Mouse (Mus musculus): ENCODE data around the gene Tmem206. TPM values are rescaled to one million over a fixed set of nuclear protein-coding genes. Genes with fewer than 3 reads are reported as not detected.
A peak's percentile ranks its signal among the peaks of the same experiment; 100 is the strongest.

Gene Tmem206
- 27.1 and 37.1 TPM in 2 replicates for total RNA-seq (2017)

DNA sequence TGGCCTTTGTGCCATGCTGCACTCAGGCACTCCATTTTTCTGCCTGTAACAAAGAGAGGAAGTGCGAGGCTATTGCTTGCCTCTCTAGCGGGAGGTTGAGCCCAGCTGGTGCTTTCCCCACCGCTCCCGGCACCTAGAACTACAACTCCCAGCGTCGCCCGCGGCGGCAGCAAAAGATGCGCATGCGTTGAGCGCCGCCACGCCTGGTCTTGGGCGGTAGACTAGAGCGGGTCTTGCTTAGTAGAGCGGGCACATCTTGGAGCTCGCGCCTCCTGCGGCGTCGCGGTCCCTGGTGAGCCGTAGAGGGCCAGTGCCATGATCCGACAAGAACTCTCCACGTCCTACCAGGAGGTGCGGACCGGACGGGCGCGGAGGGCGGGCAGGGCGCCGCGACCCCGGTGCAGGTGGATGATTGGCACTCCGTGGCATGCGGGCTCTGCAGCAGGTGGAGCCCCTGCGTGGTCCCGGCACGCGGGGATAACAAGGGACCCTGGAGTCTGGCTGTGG lies at the start of gene Tmem206:
Gene Tmem206 (plus strand): TSS at position 187 of the 507 bp plus-strand sequence.
- ATAC-seq (replicated peaks in 1 of 2; ENCODE audit: insufficient read depth in 1 of 2, low FRiP score in 2 of 2, low TSS enrichment in 1 of 2, low read depth in 1 of 2, poor library complexity in 2 of 2, severe bottlenecking in 2 of 2), result peak; percentile 91 to 94

DNA sequence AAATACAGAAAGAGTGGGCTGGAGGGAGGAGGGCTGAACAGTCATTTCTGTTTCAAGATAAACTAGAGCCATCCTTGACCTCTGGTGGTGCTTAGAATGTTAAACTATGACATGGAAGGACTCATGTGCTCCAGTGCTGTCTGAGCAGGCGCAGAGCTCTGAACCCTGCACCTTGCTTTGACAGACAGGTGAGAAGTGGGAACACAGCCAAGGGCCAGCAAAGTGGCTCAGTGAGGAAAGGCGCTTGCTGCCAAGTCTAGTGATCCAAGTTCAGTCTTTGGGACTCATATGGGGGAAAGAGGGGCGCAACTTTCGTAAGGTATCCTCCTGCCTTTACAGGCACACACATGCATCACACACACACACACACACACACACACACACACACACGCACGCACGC lies 49.5 kb upstream of the Tmem206 start:
- ATAC-seq (replicated peaks in 1 of 2; ENCODE audit: insufficient read depth in 1 of 2, low FRiP score in 2 of 2, low TSS enrichment in 1 of 2, low read depth in 1 of 2, poor library complexity in 2 of 2, severe bottlenecking in 2 of 2), result no peak

DNA sequence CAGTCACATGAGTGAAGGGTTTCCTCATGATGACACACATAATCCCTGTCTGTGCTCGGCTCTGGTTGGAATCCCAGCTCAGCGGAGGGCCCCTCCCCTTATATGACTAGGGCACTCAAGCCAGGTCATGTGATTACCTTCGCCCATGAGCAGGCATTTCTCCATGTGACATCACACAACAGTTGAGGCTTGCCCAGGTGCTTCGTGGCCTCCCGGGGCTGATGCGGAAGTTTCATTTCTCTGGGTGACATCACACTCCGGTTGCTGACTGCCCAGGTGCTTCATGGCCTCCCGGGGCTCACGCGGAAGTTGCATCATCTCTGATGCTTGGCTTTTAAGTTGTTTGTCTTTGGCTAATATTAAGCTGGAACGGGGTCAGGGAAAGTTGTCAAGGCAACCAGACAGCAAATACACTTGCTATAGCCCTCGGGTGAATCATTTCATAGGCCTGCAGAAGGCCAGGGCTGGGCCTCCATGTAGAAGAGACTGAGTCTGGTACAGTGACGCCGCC lies 48.1 kb upstream of the Tmem206 start:
- ATAC-seq (replicated peaks in 1 of 2; ENCODE audit: insufficient read depth in 1 of 2, low FRiP score in 2 of 2, low TSS enrichment in 1 of 2, low read depth in 1 of 2, poor library complexity in 2 of 2, severe bottlenecking in 2 of 2), result peak in 1 of 2 experiments; percentile 47; a peak in 1 of 4 replicates

DNA sequence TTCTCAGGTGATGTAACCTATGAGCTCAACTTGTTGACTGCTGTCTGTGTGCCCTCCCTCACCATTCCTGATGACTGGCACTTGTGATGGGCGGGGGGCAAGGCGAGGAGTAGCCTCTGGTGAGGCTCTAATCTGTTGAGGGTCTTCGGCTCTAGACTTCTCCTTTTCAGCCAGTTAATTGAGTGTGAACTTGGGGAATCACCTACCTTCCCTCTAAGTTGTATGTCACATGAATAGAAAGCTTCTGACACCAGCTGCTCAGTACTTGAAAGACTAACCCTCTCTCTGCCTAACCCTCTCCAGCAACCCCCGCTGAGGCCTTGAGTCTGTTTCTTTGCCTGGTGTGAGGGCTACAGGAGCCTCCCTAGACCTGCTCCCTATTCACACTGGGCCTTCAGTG lies 47.4 kb upstream of the Tmem206 start:
- no peak for ATAC-seq (replicated peaks in 1 of 2; ENCODE audit: insufficient read depth in 1 of 2, low FRiP score in 2 of 2, low TSS enrichment in 1 of 2, low read depth in 1 of 2, poor library complexity in 2 of 2, severe bottlenecking in 2 of 2)

DNA sequence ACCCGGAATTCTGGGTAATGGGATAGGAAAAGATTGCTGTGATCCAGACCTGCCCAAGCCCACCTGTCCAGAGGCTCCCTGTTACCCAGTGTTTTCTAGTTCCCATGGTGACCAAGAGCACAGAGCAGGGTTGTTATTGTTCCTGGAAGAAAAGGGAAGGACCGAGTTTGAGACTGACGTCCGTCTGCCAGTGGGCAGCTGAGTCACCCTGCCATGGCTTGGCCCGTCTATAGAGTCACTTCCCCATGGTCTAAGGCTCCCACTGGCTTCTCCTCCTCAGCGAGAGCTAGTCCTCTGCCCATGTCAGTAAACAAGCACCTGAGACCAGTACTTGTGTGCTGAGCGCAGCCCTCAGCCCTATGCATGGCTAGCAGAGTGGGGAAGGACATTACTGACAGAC lies 44.5 kb upstream of the Tmem206 start:
- peak; percentile 85 to 96 for ATAC-seq (replicated peaks in 1 of 2; ENCODE audit: insufficient read depth in 1 of 2, low FRiP score in 2 of 2, low TSS enrichment in 1 of 2, low read depth in 1 of 2, poor library complexity in 2 of 2, severe bottlenecking in 2 of 2)

DNA sequence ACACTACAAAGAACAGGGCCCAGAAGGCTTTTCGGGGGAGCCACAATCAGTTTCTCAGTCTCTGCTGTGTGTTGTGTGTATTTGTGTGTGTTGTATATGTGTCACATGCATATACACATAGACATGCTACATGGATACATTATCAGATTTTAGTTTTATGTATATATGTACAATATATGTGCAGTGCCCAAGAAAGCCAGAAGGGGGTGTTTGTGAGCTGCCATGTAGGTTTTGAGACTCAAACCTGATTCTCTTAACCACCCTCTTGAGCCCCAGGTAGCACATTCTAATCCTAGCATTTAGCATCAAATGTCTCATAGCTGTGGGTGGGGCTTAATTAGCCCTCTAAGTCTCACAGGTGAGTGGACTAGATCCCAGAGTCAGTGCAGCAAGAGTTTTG lies 43.4 kb upstream of the Tmem206 start:
- ATAC-seq (replicated peaks in 1 of 2; ENCODE audit: insufficient read depth in 1 of 2, low FRiP score in 2 of 2, low TSS enrichment in 1 of 2, low read depth in 1 of 2, poor library complexity in 2 of 2, severe bottlenecking in 2 of 2), result no peak

DNA sequence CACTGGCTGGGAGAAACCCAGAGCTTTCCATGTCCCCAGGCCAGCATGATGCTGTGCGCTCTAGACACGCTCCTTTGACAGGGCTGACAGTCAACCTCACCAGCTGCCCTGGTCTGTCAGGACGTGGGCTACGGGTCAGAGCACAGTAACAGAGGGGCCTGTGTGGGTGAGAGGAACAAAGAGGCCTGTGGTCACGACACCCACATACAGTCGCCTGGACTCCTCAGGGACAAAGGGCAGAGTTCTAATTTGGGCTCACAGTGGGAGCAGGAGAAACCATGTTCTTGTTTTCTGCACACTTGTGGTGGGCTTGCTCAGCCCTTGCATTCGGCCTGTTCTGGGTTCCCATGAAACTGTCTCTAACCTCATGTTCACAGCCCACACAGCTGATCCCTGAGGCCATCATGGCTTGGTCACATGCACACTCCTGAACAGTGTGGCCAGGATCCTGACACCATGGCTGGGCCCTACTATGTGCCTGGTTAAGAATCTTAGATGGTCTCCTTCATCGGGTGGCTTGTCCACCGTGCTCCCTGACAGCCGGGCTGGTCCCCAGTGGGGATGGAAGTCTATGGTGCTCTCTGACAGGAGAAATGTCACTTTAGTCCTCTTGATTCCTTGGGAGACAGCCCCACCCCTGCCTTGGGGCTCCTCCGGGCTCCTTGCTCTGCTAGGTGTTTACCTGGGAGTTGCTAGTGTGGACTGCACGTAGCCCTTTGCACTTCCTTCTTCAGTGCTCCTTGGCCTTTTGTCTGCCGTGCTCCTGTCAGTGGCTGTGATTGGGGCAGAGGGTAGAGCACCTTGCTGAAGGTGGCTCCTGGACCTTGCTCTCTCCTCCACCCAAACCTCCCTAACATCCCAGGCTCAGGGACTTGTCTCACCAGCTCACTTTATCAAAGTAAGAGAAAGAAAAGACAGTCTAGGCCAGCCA lies 42.3 kb upstream of the Tmem206 start:
- ATAC-seq (replicated peaks in 1 of 2; ENCODE audit: insufficient read depth in 1 of 2, low FRiP score in 2 of 2, low TSS enrichment in 1 of 2, low read depth in 1 of 2, poor library complexity in 2 of 2, severe bottlenecking in 2 of 2), result no peak

DNA sequence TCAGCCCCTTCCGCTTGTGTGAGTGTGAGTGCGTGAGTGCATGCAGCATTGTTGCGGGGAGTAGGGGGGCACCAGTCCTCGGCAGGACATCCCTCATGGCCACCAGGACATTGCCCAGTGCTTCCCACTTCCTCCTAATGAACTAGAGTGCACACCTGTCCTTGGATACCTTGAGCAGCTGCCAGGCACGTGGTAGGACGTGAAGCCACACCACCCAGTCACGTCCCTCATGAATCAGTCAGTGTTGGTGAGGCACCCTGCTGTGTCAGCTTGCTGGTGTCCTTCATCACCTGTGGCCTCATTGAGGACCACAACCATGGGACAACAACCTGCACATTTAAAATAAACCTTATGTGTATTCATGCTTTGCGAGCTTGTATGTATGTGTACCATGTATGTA lies 41.2 kb upstream of the Tmem206 start:
- no peak for ATAC-seq (replicated peaks in 1 of 2; ENCODE audit: insufficient read depth in 1 of 2, low FRiP score in 2 of 2, low TSS enrichment in 1 of 2, low read depth in 1 of 2, poor library complexity in 2 of 2, severe bottlenecking in 2 of 2)

DNA sequence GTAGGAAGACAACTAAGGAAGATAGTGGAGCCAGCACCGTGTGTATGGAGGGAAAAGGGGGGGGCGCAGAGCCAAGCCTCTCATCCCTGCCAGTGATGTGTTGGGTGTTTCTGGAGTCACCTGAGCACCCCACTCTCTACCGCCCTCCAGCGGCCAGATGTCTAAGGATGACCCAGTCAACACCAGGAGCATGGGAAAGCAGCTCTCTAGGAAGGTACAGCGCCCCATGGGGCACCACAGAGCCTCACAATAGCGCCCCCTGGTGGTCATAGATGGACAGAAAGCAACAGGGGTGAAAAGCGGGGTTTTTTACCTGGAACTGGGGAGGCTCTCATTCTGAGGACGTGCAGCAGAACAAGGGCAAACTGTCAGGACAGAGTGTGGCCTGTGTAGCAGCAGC lies 37.0 kb upstream of the Tmem206 start:
- peak; percentile 46 to 71 for ATAC-seq (replicated peaks in 1 of 2; ENCODE audit: insufficient read depth in 1 of 2, low FRiP score in 2 of 2, low TSS enrichment in 1 of 2, low read depth in 1 of 2, poor library complexity in 2 of 2, severe bottlenecking in 2 of 2)

DNA sequence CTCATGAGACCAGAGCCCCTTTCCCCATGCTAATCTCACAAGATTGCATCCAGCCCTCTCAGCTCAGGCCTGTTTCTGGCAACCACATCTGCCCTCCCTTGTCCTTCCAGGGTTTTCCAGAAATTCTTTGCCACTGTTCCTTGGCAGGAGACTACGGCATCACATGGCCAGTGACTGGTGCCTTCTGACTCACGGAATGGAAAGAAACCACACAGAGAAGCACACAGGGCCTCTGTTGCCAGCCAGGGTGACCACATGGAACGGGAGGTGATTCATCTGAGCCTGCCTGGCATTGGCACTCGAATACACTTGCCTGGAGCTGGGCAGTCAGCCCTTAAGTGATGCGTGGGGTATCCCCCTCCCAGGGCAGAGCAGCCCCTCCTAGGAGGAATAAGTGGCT lies 33.4 kb upstream of the Tmem206 start:
- ATAC-seq (replicated peaks in 1 of 2; ENCODE audit: insufficient read depth in 1 of 2, low FRiP score in 2 of 2, low TSS enrichment in 1 of 2, low read depth in 1 of 2, poor library complexity in 2 of 2, severe bottlenecking in 2 of 2), result no peak

DNA sequence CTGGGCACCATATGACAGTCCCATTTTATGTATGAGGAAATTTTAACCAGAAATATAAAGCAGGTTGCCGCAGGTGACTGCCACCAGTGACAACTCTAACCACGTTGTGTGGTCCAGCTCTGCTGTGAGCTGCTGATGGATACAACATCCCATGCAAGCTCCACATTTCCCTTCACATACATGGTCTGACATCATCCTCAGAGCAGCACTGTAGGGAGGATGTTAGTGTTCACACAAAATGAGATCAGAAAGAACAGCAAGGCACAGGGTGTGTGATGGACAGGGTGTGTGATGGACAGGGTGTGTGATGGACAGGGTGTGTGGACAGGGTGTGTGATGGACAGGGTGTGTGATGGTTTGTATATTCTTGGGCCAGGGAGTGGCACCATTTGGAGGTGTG lies 32.7 kb upstream of the Tmem206 start:
- ATAC-seq (replicated peaks in 1 of 2; ENCODE audit: insufficient read depth in 1 of 2, low FRiP score in 2 of 2, low TSS enrichment in 1 of 2, low read depth in 1 of 2, poor library complexity in 2 of 2, severe bottlenecking in 2 of 2), result no peak

DNA sequence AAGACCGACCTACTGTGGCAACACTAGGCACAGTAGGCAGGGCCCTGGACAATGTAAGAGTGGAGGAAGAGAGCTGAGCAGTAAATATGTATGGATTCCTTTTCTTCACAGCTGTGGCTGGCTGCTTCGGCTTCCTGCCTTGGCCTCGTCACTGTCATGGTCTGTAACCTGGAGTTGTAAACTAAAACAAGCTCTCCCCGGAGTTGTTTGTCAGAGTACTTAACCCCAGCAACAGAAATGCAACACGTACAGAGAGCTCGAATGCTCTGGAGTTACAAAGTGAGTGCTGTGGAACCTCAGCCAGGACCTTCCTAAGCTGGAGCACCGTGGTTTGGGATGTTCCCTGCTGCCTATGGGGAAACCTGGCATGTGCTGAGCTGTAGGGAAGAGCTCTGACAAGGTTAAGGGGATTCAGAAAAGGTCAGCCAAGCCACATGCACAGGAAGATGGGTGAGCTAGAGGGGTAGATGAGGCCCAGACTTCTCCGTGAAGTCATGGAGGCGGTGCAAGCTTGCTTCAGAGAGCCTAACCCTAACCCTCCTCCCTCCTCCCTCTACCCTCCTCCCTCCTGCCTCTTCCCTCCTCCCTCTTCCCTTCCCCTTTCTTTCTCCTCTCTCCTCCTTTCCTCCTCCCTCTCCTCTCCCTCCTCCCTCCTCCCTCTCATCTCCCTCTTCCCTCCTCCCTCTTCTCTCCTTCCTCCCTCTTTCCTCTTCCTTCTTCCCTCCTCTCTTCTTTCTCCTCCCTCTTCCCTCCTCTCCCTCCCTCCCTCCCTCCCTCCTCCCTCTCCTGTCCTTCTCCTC lies 31.5 kb upstream of the Tmem206 start:
- ATAC-seq (replicated peaks in 1 of 2; ENCODE audit: insufficient read depth in 1 of 2, low FRiP score in 2 of 2, low TSS enrichment in 1 of 2, low read depth in 1 of 2, poor library complexity in 2 of 2, severe bottlenecking in 2 of 2), result no peak

DNA sequence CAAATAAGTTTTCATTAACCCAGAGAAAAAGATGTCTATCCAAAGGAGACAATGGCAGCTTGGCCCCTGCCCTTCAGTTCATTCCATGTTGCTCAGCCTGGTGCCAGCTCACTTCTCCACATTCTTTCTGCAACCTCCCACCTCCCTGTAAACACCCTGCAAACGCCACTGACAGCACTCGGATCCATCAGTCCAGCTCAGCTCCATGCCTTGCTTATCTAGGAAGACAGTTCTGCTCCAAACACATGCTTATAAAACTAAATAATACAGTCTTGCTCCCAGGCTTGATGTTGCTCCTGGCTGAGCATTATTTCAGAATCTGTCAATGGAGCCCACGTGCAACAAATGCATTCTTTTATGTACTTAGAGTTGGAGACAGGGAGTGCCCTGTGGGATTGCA lies 29.9 kb upstream of the Tmem206 start:
- ATAC-seq (replicated peaks in 1 of 2; ENCODE audit: insufficient read depth in 1 of 2, low FRiP score in 2 of 2, low TSS enrichment in 1 of 2, low read depth in 1 of 2, poor library complexity in 2 of 2, severe bottlenecking in 2 of 2), result no peak

DNA sequence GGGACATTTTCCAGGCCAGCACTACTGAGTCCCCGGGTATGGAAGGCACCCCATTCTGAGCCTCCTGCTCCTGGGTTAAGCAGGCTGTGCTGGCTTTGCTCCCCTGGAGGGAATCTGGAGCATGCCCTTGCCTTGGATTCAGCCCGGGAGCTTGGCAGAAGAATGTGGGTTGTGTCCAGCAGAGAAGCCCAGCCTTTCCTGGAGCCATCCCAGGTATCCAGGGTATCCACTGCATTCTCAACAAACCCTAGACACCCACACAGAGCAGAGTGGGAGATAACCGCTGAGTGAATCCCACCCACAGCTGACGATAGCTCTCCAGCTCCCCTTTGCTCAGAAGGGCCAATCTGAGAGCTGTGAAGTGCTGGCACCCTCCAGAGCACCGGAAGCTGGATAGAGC lies 29.3 kb upstream of the Tmem206 start:
- no peak for ATAC-seq (replicated peaks in 1 of 2; ENCODE audit: insufficient read depth in 1 of 2, low FRiP score in 2 of 2, low TSS enrichment in 1 of 2, low read depth in 1 of 2, poor library complexity in 2 of 2, severe bottlenecking in 2 of 2)

DNA sequence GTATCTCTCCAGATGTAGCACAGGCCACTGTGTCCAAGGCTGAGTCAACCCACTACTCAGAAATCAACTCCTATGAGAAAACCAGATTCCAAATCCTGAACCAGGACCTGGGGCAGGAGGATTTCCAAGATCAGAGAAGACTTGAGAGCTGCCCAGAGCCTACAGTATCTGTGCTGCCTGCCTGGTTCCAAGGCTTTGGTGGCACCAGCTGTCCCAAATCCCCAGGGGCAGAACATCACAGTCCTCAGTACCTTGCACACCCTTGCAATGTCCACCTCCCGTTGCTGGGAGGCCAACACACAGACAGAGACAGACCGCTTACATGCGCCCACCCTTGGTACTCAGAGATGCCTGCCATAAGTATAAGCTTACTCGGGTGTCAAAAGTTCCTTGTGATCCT lies 27.4 kb upstream of the Tmem206 start:
- no peak for ATAC-seq (replicated peaks in 1 of 2; ENCODE audit: insufficient read depth in 1 of 2, low FRiP score in 2 of 2, low TSS enrichment in 1 of 2, low read depth in 1 of 2, poor library complexity in 2 of 2, severe bottlenecking in 2 of 2)

DNA sequence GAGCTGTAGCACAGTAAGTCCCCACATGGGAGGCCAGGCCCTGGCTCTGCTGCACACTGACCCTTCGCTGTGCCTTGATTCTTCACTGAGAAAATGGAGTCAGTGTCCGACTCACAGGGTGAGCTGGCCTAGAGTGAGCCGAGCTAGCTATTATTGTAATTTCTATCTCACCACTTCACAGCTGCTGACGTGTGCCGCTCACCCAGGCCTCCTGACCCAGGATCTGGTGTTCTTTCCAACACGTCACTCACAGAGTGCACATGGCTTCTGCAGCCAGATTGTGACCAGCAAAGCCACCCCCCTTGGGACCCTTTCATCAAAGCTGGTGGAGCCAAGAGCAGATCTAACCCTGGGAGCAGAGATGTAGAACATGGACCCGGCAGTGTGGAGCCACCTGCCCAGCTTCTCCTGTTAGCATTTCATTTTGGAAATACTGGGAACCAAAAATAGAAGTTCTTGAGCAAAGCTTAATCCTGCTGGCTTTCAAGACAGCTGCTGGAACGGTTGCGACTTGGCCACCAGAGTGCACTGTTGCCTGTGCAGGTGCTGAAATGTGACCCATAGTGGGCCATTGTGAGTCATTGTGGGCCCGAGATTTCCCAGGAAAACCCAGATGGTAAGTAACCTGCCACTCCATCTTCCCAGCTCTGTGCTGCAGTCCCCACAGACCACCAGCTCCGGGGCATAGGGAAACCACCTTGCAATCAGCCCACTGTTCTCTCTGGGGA lies 26.3 kb upstream of the Tmem206 start:
- ATAC-seq (replicated peaks in 1 of 2; ENCODE audit: insufficient read depth in 1 of 2, low FRiP score in 2 of 2, low TSS enrichment in 1 of 2, low read depth in 1 of 2, poor library complexity in 2 of 2, severe bottlenecking in 2 of 2), result no peak; a peak in 1 of 4 replicates

DNA sequence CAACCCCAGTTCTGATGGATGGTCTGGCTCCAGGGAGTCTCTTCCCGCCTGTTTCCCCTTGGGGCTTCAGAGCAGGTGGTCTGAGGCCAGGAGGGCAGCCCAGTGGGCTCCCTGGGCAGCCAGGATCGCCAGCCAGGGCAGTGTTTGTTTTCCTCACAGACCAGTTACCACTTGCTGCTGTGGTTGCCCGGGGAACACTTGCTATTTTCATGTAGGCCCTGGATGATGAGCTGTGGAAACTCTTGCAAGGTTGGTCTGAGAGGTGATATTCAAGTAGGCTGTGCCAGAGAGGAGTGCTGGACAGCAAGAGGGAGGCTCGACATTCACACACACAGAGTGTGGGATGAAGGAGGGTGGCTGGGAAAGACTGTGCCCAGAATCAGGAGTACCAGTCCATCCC lies 23.8 kb upstream of the Tmem206 start:
- no peak for ATAC-seq (replicated peaks in 1 of 2; ENCODE audit: insufficient read depth in 1 of 2, low FRiP score in 2 of 2, low TSS enrichment in 1 of 2, low read depth in 1 of 2, poor library complexity in 2 of 2, severe bottlenecking in 2 of 2)
